Mouse (Mus musculus) stomach, postnatal 0 days (tissue): ENCODE measurements around the gene Olfr229. TPM values are rescaled to one million over a fixed set of nuclear protein-coding genes. Genes with fewer than 3 reads are reported as not detected.
"Not testable (repeated sequence)": the region's sequence is repeated elsewhere in the genome, so short reads cannot be mapped to it uniquely, and the experiment has no call there.

Source experiments
- ATAC-seq: fragments of 200-750 bp; cut with Nextera tagmentation; 2 replicates; pipeline ENCODE4 v1.8.0; 2017; ENCODE audit not compliant: low FRiP score, low TSS enrichment
- DNase-seq: peaks from one replicate; pipeline ENCODE4 v3.0.0-alpha.2; 2016; ENCODE audit warnings: low spot score
- H3K27ac ChIP-seq: fragments of 300-500 bp; sonication (generic); replicated peaks from 2 replicates; pipeline ENCODE4 v1.5.1; 2014; ENCODE audit warnings: mild to moderate bottlenecking, control low read depth
- H3K27me3 ChIP-seq: fragments of 300-500 bp; sonication (generic); 2 replicates; pipeline ENCODE4 v1.6.1; 2014; ENCODE audit warnings: low read length; ENCODE audit not compliant: control insufficient read depth, insufficient read depth
- H3K36me3 ChIP-seq: fragments of 300-500 bp; sonication (generic); 2 replicates; pipeline ENCODE4 v1.6.1; 2014; ENCODE audit warnings: low read length, mixed read lengths; ENCODE audit not compliant: control insufficient read depth, insufficient read depth
- H3K4me1 ChIP-seq: fragments of 300-500 bp; sonication (generic); replicated peaks from 2 replicates; pipeline ENCODE4 v1.6.1; 2014; ENCODE audit warnings: antibody characterized with exemption; ENCODE audit not compliant: control insufficient read depth, insufficient read depth
- H3K4me2 ChIP-seq: fragments of 300-500 bp; sonication (generic); replicated peaks from 2 replicates; pipeline ENCODE4 v1.6.1; 2014; ENCODE audit warnings: low read depth, mild to moderate bottlenecking, control low read depth, moderate library complexity
- H3K4me3 ChIP-seq: fragments of 300-500 bp; sonication (generic); 2 replicates; pipeline ENCODE4 v1.5.1; 2014; ENCODE audit warnings: low read depth, low read length, control low read depth
- H3K9ac ChIP-seq: fragments of 300-500 bp; sonication (generic); 2 replicates; pipeline ENCODE4 v1.6.1; 2014; ENCODE audit warnings: mild to moderate bottlenecking, low read length, control low read depth, mixed read lengths
- H3K9me3 ChIP-seq: fragments of 300-500 bp; sonication (generic); 2 replicates; pipeline ENCODE4 v1.6.1; 2016; ENCODE audit warnings: low read length; ENCODE audit not compliant: control insufficient read depth
- CTCF ChIP-seq: IDR thresholded peaks from 2 replicates; pipeline ENCODE4 v1.5.1; 2016; ENCODE audit warnings: antibody characterized with exemption, low read depth, mild to moderate bottlenecking, moderate library complexity
- EP300 ChIP-seq: optimal IDR thresholded peaks from 2 replicates; pipeline ENCODE3; 2016; ENCODE audit warnings: antibody characterized with exemption
- WGBS: fragments of 180-500 bp; shearing (Covaris S2); extraction: QIAGEN DNeasy Blood & Tissue Kit; methylation state at CpG from one replicate; pipeline ENCODE4 v1.1.7; 2014; 5-methylcytosine and 5-hydroxymethylcytosine counted together
- polyA plus RNA-seq: library from polyadenylated mRNA; unstranded; fragments of >200 nt; fragmentation: Nextera tagmentation; extraction: Ambion mirVana; gene quantifications from 2 replicates; pipeline ENCODE4 v1.2.1, GENCODE M21; 2015

Olfr229 gene
- polyA plus RNA-seq, 1 experiment from 2014 or later, result not detected

DNA sequence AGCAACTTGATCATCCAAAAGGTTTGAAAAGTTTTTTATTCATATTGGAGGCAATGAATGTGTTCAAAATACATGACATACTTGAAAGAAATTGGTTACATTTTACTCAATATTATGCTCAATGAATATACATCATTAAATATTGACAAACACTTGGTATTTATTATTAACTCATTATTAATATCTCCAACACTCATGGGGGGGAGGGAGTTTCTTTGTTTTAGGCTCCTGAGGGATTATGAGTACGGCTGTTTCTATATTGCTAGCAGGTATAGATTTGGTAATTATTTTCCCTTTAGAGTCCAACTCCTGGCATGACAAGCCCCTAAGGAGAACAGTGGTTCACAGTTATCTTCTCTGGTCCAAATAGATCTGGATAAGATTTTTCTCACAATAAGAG, 30.1 kb downstream of the Olfr229 start, which contains the start of gene Olfr974:
Olfr974 (plus strand) TSS at position 301 of the 400 bp plus-strand sequence.
- no peaks in the 10 kb centered on the region for H3K36me3 ChIP-seq
- H3K4me1 ChIP-seq, result no peaks in the 10 kb centered on the region
- DNase-seq (no peak), ATAC-seq (no peak)
- 74% methylated on average over 1 of the region's 1 CpGs for WGBS
- TF ChIP-seq EP300 (no peak), CTCF (no peak)
- H3K27me3 ChIP-seq, result no peaks in the 10 kb centered on the region
- no peak within 1 kb of the TSS for H3K4me2 ChIP-seq
- no peak within 1 kb of the TSS for H3K9ac ChIP-seq
- no peaks in the 10 kb centered on the region for H3K9me3 ChIP-seq
- no peak within 1 kb of the TSS for H3K27ac ChIP-seq
- H3K4me3 ChIP-seq, result no peak within 1 kb of the TSS

DNA sequence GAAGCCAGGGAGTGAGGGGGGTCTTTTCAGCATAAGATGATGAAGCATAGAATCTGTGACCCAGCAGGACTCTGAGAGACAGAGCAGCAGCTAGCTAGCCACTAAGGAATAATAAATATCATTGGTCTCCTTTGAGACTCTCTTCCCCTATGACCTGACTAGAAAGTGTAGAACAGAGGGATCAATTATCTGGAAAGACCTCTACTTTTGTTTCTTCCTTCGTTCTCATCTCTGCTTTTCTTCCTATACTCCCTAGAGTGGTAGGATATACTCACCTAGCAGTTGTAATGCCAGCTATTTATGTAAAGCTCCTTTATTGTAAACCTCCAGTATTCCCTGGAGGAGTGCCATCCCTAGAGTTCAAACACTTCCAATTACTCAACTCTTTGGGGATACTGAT, 44.8 kb downstream of the Olfr229 start, which contains the start of gene Olfr975:
Olfr975 (minus strand) TSS at position 101 of the 400 bp plus-strand sequence.
- Histone ChIP-seq H3K9ac (no peak within 1 kb of the TSS), H3K27me3 (no peaks in the 10 kb centered on the region), H3K27ac (no peak within 1 kb of the TSS), H3K9me3 (no peaks in the 10 kb centered on the region), H3K36me3 (no peaks in the 10 kb centered on the region), H3K4me3 (no peak within 1 kb of the TSS), H3K4me1 (no peaks in the 10 kb centered on the region), H3K4me2 (no peak within 1 kb of the TSS)
- TF ChIP-seq CTCF, result no peak
- TF ChIP-seq EP300, result no peak
- WGBS, result 43% methylated on average over 1 of the region's 1 CpGs
- DNase-seq (no peak), ATAC-seq (no peak)

DNA sequence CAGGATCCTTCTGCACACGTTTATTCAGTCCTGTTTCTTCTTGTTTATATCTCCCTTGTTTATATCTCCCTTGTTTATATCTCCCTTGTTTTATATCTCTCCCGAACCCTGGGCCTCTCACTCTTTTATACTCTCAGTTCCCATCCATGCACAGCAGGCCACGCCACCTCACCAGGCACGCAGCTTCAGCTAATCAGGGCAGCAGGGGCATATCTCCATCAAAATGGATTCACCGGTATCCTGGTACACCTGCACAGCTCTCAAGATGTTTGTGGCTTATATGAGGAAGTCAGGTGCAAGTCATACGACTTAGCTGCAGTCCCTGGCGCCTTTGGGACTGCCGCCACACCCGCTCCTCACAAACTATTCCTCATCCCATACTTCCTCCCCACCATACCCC, 53.9 kb downstream of the Olfr229 start, which contains the start of gene Olfr976:
Olfr976 (minus strand) TSS at position 101 of the 400 bp plus-strand sequence.
- H3K4me2 ChIP-seq, H3K4me3 ChIP-seq, H3K9me3 ChIP-seq, H3K27ac ChIP-seq, H3K4me1 ChIP-seq, ATAC-seq, H3K36me3 ChIP-seq, H3K9ac ChIP-seq, DNase-seq, H3K27me3 ChIP-seq: not testable (repeated sequence)
- 74% methylated on average over 6 of the region's 9 CpGs for WGBS

Other genes starting within 250 kb of the Olfr229 start
- gene Olfr963, start 240.1 kb upstream of the Olfr229 start, polyA plus RNA-seq, result not detected in 2 replicates
- not detected in 2 replicates for gene Olfr149, start 200.2 kb upstream of the Olfr229 start, polyA plus RNA-seq
- not detected in 2 replicates for gene Olfr965, start 196.0 kb upstream of the Olfr229 start, polyA plus RNA-seq
- gene Olfr150, start 176.4 kb upstream of the Olfr229 start, polyA plus RNA-seq, result not detected in 2 replicates
- not detected in 2 replicates for gene Olfr967, start 161.1 kb upstream of the Olfr229 start, polyA plus RNA-seq
- gene Olfr968, start 124.1 kb upstream of the Olfr229 start, polyA plus RNA-seq, result not detected in 2 replicates
- gene Olfr969, start 116.4 kb upstream of the Olfr229 start, polyA plus RNA-seq, result not detected in 2 replicates
- gene Olfr970, start 98.5 kb upstream of the Olfr229 start, polyA plus RNA-seq, result not detected in 2 replicates
- not detected in 2 replicates for gene Olfr971, start 70.5 kb upstream of the Olfr229 start, polyA plus RNA-seq
- gene Olfr972, start 40.9 kb upstream of the Olfr229 start, polyA plus RNA-seq, result not detected in 2 replicates
- gene Olfr974, start 30.2 kb downstream of the Olfr229 start, polyA plus RNA-seq, result not detected in 2 replicates
- gene Olfr975, start 44.7 kb downstream of the Olfr229 start, polyA plus RNA-seq, result not detected in 2 replicates
- not detected in 2 replicates for gene Olfr976, start 53.8 kb downstream of the Olfr229 start, polyA plus RNA-seq
- not detected in 2 replicates for gene Olfr978, start 84.8 kb downstream of the Olfr229 start, polyA plus RNA-seq
- gene Olfr979, start 96.1 kb downstream of the Olfr229 start, polyA plus RNA-seq, result not detected in 2 replicates
- gene Olfr980, start 102.2 kb downstream of the Olfr229 start, polyA plus RNA-seq, result not detected in 2 replicates
- 0.02 TPM in 1 of 2 replicates, not detected in the other for gene Olfr981, start 114.1 kb downstream of the Olfr229 start, polyA plus RNA-seq
- gene Olfr982, start 166.5 kb downstream of the Olfr229 start, polyA plus RNA-seq, result not detected in 2 replicates
- not detected in 2 replicates for gene Olfr983, start 186.3 kb downstream of the Olfr229 start, polyA plus RNA-seq
- not detected in 2 replicates for gene Olfr984, start 206.9 kb downstream of the Olfr229 start, polyA plus RNA-seq
- not detected in 2 replicates for gene Olfr985, start 222.8 kb downstream of the Olfr229 start, polyA plus RNA-seq
- not detected in 2 replicates for gene Tmem225, start 240.8 kb downstream of the Olfr229 start, polyA plus RNA-seq